Mouse (Mus musculus) left cerebral cortex, adult 8-10 months (tissue): ENCODE results near the gene Rnf187. TPM values are rescaled to one million over a fixed set of nuclear protein-coding genes. Genes with fewer than 3 reads are reported as not detected.

Experiments
- DNase-seq, 2 experiments: peaks; one replicate each; pipeline ENCODE4 v3.0.0; 2022; ENCODE audit warnings: low spot score in 2 of 2
- microRNA-seq, 2 experiments: library from miRNA; unstranded; fragments of <30 nt; microRNA quantifications; one replicate each; pipeline ENCODE4 v1.2.0; 2022
- total RNA-seq, 4 experiments: library from RNA; stranded (reverse); gene quantifications; 2 replicates each; pipeline ENCODE4 v1.2.4; 2022

Gene Rnf187
- total RNA-seq, 4 experiments from 2014 or later, result 448 to 480 (median 462) TPM

- DNase-seq, result peak; percentile 91 to 95
Measured at GRCm38 (mm10) chr11:58903511-58904409, 35.0 kb downstream of the Rnf187 start, which contains the start of gene Zfp39. Zfp39 (minus strand) TSS chr11:58904225.

GRCm38 (mm10) chr11:58901080-58901479 lies 37.6 kb downstream of the Rnf187 start:
- no peak for DNase-seq

DNA sequence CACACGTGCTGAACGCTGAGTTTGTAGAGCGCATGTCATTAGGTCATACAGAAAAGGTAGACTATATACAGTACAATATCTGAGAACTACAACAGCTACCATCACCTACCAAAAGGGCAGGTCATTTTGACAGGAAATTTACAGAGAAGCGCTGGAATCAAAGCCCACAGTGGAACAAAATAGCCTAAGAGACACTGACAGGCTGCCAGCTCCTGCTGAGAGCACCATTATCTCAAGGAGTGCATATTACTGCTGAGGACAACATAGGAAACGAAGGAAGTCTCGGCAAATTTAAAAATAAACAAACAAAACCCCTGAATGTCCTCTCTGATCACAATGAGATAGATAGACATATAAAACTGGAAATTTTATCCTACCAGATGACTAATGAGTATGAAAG lies 41.2 kb downstream of the Rnf187 start:
- no peak for DNase-seq

DNA sequence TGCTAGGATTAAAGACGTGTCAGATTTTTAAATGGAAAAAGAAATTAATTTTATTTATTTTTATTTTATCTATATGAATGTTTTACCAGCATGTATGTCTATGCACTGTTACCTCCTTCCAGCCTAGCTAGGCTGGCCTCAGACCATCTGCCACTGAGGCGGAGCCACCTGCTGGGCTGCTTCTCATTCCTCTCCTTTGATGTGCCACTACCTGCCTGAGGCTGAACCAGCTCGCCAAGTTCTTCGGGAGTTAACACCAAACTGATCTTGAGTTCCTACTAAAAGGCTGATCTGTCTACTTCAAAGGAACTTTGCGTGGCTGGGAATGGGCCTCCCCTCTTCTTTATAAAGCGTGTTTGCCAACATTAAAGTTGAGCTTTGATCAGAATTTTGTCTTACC lies 44.3 kb downstream of the Rnf187 start:
- no peak for DNase-seq

DNA sequence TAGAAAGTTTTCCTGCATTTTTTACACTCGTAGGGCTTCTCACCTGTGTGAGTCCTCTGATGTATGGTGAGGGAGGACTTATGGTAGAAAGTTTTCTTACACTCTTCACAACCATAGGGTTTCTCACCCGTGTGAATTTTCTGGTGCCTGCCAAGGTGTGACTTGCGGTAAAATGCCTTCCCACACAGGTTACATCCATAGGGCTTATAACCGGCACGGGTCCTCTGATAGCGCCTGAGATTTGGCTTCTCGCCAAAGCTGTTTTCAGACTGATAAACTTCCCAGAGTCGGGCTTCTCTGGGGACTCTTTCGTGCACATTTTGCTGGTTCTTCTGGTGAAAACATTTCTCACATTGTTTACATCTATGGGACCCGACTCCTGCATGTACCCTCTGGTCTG lies 48.2 kb downstream of the Rnf187 start:
- DNase-seq, result no peak

DNA sequence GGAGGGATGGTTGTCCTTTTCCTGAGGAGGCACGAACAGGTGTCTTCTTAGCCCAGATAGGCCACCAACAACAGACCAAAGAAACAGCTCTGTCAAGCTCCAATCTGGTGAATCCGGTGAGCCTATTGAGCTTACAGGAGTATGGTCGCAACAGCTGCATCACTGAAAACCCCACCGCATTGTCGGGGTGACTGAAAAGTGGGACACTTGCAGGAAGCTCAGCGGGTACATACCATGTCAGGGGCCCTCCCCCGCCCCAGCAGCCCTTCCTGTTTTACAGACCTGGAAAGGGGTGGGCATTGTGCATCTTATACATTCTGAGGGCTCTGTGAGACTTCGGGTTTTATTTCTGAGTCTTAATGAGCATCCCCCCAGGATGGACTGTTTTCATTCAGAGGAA lies 55.0 kb downstream of the Rnf187 start:
- no peak for DNase-seq

Small RNAs within 50 kb of the gene (microRNA-seq; reads per million reads assigned to microRNA genes)
- gene Gm44313, result 0 to 0.44 reads per million in 2 experiments

Other genes with a start within 250 kb of the Rnf187 start
- not detected for gene Olfr319, start 239.8 kb downstream of the Rnf187 start, total RNA-seq
- gene Olfr318, start 214.9 kb downstream of the Rnf187 start, total RNA-seq, result under 1 TPM in 3 of 4 experiments, not detected in 1; 0.09 to 0.13 (median 0.11) TPM
- gene Olfr317, start 199.7 kb downstream of the Rnf187 start, total RNA-seq, result under 1 TPM in 2 of 4 experiments, not detected in 2; 0.35 to 0.44 TPM
- gene Olfr316, start 186.2 kb downstream of the Rnf187 start, total RNA-seq, result 1 to 10 TPM; 1.3 to 2.0 (median 1.7) TPM
- not detected for gene Olfr315, start 165.7 kb downstream of the Rnf187 start, total RNA-seq
- not detected for gene Olfr314, start 156.0 kb downstream of the Rnf187 start, total RNA-seq
- gene Fam183b, start 137.0 kb downstream of the Rnf187 start, total RNA-seq, result 1 to 10 TPM; 1.1 to 3.5 (median 1.6) TPM
- gene Olfr313, start 123.9 kb downstream of the Rnf187 start, total RNA-seq, result not detected
- not detected for gene Olfr312, start 109.7 kb downstream of the Rnf187 start, total RNA-seq
- not detected for gene Olfr311, start 99.7 kb downstream of the Rnf187 start, total RNA-seq
- 10 to 100 TPM; 15.6 to 19.3 (median 17.8) TPM for gene Gm12258, start 91.8 kb downstream of the Rnf187 start, total RNA-seq
- gene 2810021J22Rik, start 71.7 kb downstream of the Rnf187 start, total RNA-seq, result 10 to 100 TPM in 3 of 4 experiments, 1 to 10 TPM in 1; 7.3 to 14.5 (median 12.3) TPM
- gene Zfp39, start 34.7 kb downstream of the Rnf187 start, total RNA-seq, result 10 to 100 TPM in 3 of 4 experiments, 1 to 10 TPM in 1; 9.1 to 11.6 (median 10.4) TPM
- not detected for gene Btnl10, start 21.0 kb downstream of the Rnf187 start, total RNA-seq
- gene Hist3h2ba, start 10.0 kb upstream of the Rnf187 start, total RNA-seq, result 100 to 1,000 TPM in 3 of 4 experiments, 10 to 100 TPM in 1; 96.1 to 129 (median 115) TPM
- 10 to 100 TPM; 54.1 to 63.0 (median 57.1) TPM for gene Hist3h2a, start 15.8 kb upstream of the Rnf187 start, total RNA-seq
- 1 to 10 TPM; 3.7 to 5.0 (median 4.1) TPM for gene Trim17, start 15.8 kb upstream of the Rnf187 start, total RNA-seq
- 10 to 100 TPM; 22.6 to 27.6 (median 26.7) TPM for gene Trim11, start 39.2 kb upstream of the Rnf187 start, total RNA-seq
- gene Obscn, start 197.5 kb upstream of the Rnf187 start, total RNA-seq, result 1 to 10 TPM; 5.3 to 5.8 (median 5.7) TPM
- gene Iba57, start 224.8 kb upstream of the Rnf187 start, total RNA-seq, result 1 to 10 TPM; 6.4 to 7.9 (median 7.1) TPM
- 10 to 100 TPM; 13.7 to 17.5 (median 16.0) TPM for gene Gjc2, start 244.3 kb upstream of the Rnf187 start, total RNA-seq